Mouse (Mus musculus) left cerebral cortex, adult 2 months (tissue): ENCODE results near the gene Gmpr. TPM values are rescaled to one million over a fixed set of nuclear protein-coding genes. Genes with fewer than 3 reads are reported as not detected.

Experiments used
- DNase-seq, 2 experiments: peaks; one replicate each; pipeline ENCODE4 v3.0.0; 2021 to 2022; ENCODE audit warnings: low spot score in 2 of 2, mixed read lengths in 1 of 2; ENCODE audit errors: extremely low spot score in 1 of 2
- H3K27ac ChIP-seq: fragments of 200-600 bp; 2 replicates; pipeline ENCODE4 v1.8.1; 2022
- H3K4me3 ChIP-seq: fragments of 200-600 bp; 2 replicates; pipeline ENCODE4 v1.8.1; 2022
- CTCF ChIP-seq: fragments of 200-600 bp; IDR thresholded peaks from 2 replicates; pipeline ENCODE4 v1.8.1; 2022; ENCODE audit warnings: antibody characterized with exemption, mild to moderate bottlenecking, moderate library complexity
- intact Hi-C: fragments of 180-260 bp; cut with DNase I; formaldehyde crosslinking; loops from one replicate; pipeline ENCODE4 v1.15.1; 2025
- total RNA-seq, 2 experiments: library from RNA; stranded (reverse); gene quantifications; 2 replicates each; pipeline ENCODE4 v1.2.3; 2021

The Gmpr gene
- total RNA-seq, 2 experiments from 2014 or later = 46.0 to 50.6 TPM

- H3K27ac ChIP-seq = peak overlapping the region; percentile 72
- DNase-seq = no peak
These were observed 75.8 kb downstream of the Gmpr start for GRCm38 (mm10) chr13:45583061-45583460.

GRCm38 (mm10) chr13:45590898-45591297 is 83.7 kb downstream of the Gmpr start:
- Histone ChIP-seq H3K27ac (no peak overlapping the region), H3K4me3 (no peak overlapping the region)
- DNase-seq = no peak
- TF ChIP-seq CTCF = no peak
- intact Hi-C loops = no loop called here

More at GRCm38 (mm10) chr13:45583061-45583460, 75.8 kb downstream of the Gmpr start:
- H3K4me3 ChIP-seq = no peak overlapping the region
- intact Hi-C loops = no loop called here
- peak; percentile 36 for TF ChIP-seq CTCF

- TF ChIP-seq CTCF = no peak
- DNase-seq = no peak
- Histone ChIP-seq H3K4me3 (no peak overlapping the region), H3K27ac (no peak overlapping the region)
- intact Hi-C loops = no loop called here
These were observed 86.7 kb downstream of the Gmpr start for GRCm38 (mm10) chr13:45593914-45594313.

GRCm38 (mm10) chr13:45595416-45595815 is 88.2 kb downstream of the Gmpr start:
- Histone ChIP-seq H3K4me3 (no peak overlapping the region), H3K27ac (no peak overlapping the region)
- intact Hi-C loops = no loop called here
- no peak for TF ChIP-seq CTCF
- DNase-seq = no peak

DNA sequence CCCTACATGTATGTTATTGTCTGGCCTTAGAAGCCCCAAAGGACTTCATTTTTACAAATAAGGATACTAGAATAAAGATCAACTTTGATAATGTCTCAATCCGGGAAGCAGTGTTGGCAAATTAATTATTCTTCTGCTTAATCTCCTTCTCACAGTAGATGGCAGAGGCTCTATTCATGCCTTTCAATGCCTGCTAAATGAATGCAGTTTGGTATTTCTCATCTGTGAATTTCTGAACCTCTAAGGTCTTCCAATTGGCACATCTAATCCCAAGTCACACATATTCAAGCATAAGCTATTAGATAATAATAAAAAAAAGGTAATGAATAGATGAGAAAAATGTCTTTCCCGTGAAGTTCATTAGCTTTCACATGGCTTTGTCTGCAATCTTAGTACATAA is 92.6 kb downstream of the Gmpr start:
- H3K27ac ChIP-seq = no peak overlapping the region
- H3K4me3 ChIP-seq = no peak overlapping the region
- intact Hi-C loops = no loop called here

GRCm38 (mm10) chr13:45600443-45600842 is 93.2 kb downstream of the Gmpr start:
- Histone ChIP-seq H3K4me3 (no peak overlapping the region), H3K27ac (no peak overlapping the region)
- no peak for DNase-seq
- intact Hi-C loops = no loop called here
- no peak for TF ChIP-seq CTCF

More for the DNA sequence above, 92.6 kb downstream of the Gmpr start:
- DNase-seq = no peak
- TF ChIP-seq CTCF = no peak

Other genes starting within 250 kb of the Gmpr start
- 10 to 100 TPM; 16.2 to 16.6 TPM for gene Mylip, start 117.7 kb upstream of the Gmpr start, total RNA-seq